Mouse (Mus musculus) testis, adult 2 months (tissue): ENCODE data around the gene Prkrip1. TPM values are rescaled to one million over a fixed set of nuclear protein-coding genes. Genes with fewer than 3 reads are reported as not detected.
"Not testable (repeated sequence)": the region's sequence is repeated elsewhere in the genome, so short reads cannot be mapped to it uniquely, and the experiment has no call there.

Experiments
- H3K27ac ChIP-seq: fragments of 200-500 bp; 2 replicates; pipeline ENCODE4 v1.5.1; 2012; ENCODE audit warnings: low read depth, low read length; ENCODE audit not compliant: control insufficient read depth, insufficient read depth
- H3K27me3 ChIP-seq: fragments of 200-500 bp; 2 replicates; pipeline ENCODE4 v1.6.1; 2012; ENCODE audit warnings: mild to moderate bottlenecking, low read length, moderate library complexity; ENCODE audit not compliant: control insufficient read depth, insufficient read depth
- H3K36me3 ChIP-seq: fragments of 200-500 bp; 2 replicates; pipeline ENCODE4 v1.6.1; 2012; ENCODE audit warnings: mild to moderate bottlenecking, low read length; ENCODE audit not compliant: control insufficient read depth, insufficient read depth
- H3K4me1 ChIP-seq: fragments of 200-500 bp; 2 replicates; pipeline ENCODE4 v1.6.1; 2012; ENCODE audit warnings: low read length; ENCODE audit not compliant: control insufficient read depth, insufficient read depth
- H3K4me3 ChIP-seq: fragments of 200-500 bp; 2 replicates; pipeline ENCODE4 v1.5.1; 2012; ENCODE audit warnings: low read depth, mild to moderate bottlenecking, low read length, moderate library complexity, mixed read lengths; ENCODE audit not compliant: control insufficient read depth
- CTCF ChIP-seq: fragments of 200-500 bp; IDR thresholded peaks from 2 replicates; pipeline ENCODE4 v1.5.1; 2012; ENCODE audit warnings: low read depth, mild to moderate bottlenecking, inconsistent platforms, low read length, moderate library complexity; ENCODE audit not compliant: control insufficient read depth, insufficient read depth, insufficient replicate concordance
- POLR2A ChIP-seq: fragments of 200-500 bp; IDR thresholded peaks from 2 replicates; pipeline ENCODE4 v1.6.1; 2012; ENCODE audit warnings: low read depth, mild to moderate bottlenecking, inconsistent platforms, low read length, moderate library complexity; ENCODE audit not compliant: control insufficient read depth
- polyA plus RNA-seq: library from polyadenylated mRNA; depleted of rRNA; stranded (reverse); fragments of >200 nt; gene quantifications from 2 replicates; pipeline ENCODE4 v1.2.3, GENCODE M21; 2012

The Prkrip1 gene
- polyA plus RNA-seq, 1 experiment: 27.9 TPM

DNA sequence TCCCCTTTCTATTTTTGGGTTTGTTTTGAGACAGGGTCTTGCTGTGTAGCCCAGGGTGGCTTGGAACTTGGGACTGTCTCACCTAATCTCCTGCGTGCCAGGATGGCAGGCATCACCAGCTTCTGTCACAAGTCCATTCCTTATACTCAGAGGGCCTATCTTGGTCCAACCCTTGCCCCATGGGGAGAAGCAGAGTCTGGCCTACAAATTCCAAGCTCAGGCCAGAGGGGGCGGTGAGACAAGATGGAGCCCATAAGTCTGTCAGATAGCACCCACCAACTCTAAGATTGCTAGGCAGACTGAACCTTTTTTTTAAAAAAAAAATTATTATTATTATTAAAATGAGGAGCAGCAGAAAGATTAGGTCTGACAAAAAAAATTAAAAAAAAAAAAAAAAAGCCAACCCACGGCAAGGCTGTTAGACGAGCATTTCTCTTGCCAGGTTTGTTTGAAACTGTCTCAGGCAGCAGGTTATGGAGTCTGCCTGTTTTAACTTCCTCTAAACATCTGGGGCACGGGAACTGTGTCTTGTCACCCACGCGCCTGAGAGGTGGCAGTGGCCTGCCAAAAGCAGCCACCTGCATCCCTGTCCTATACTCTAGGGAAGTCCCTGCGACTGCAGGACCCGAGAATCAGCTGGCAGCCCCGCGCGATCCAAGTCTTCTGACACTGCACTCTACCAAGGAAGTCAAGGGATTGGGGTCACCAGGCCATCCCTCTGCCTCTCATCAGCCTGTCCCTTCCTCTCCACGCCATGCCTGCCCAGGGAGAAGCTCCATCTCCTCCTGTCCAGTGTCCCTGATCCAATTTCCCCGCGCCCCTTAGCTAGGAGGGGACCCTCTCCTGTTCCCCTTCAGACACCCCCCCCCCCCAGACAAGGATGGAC, 28.9 kb downstream of the Prkrip1 start:
- peaks cover 17% of the 10 kb centered on the region for H3K4me1 ChIP-seq
- peak overlapping the region; percentile 83 for H3K4me3 ChIP-seq
- H3K27ac ChIP-seq: no peak overlapping the region
- H3K36me3 ChIP-seq: no peaks in the 10 kb centered on the region
- TF ChIP-seq POLR2A (no peak), CTCF (no peak)
- no peaks in the 10 kb centered on the region for H3K27me3 ChIP-seq

DNA sequence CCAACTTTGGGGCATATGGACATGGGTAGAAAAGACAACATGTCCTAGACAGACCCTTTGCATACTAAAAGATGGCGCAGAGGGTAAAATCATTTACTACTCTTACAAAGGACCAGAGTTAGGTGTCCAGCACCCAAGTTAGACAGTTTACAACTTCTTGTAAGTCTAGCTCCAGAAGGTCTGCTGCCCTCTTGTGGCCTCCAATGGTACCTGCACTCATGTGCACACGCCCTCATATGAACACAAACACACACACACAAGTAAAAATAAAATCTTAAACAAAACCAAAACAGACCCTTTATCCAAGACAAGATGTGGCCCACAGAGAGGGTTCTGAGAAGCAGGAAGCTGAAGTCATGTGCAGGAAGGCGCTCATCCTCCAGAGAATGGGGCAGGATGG, 30.7 kb downstream of the Prkrip1 start:
- no peaks in the 10 kb centered on the region for H3K27me3 ChIP-seq

DNA sequence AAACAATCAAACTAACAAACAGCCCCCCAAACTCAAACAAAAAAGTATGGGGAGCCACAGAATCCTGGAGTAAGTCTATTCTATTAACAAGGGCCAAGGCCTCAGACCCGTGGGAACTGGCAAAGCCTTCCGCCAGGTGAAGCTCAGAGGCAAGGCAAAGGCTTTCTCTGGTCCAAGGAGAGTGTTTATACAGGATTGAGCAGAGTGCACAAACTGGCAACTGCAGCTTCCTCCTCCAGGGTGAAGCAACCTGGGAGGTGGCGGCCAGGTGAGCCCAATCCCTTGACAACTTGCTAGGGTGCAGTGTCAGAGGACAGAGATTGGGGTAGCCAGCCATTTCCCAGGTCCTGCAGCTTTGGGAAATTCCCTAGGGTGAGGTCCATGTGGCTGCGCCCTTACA, 31.5 kb downstream of the Prkrip1 start:
- H3K27ac ChIP-seq: no peak overlapping the region
- no peaks in the 10 kb centered on the region for H3K27me3 ChIP-seq
- peaks cover 17% of the 10 kb centered on the region for H3K4me1 ChIP-seq
- no peak for TF ChIP-seq POLR2A
- no peak for TF ChIP-seq CTCF
- H3K4me3 ChIP-seq: no peak overlapping the region
- H3K36me3 ChIP-seq: no peaks in the 10 kb centered on the region

More for the DNA sequence above, 30.7 kb downstream of the Prkrip1 start:
- Histone ChIP-seq H3K4me1 (peaks cover 17% of the 10 kb centered on the region), H3K4me3 (no peak overlapping the region), H3K36me3 (no peaks in the 10 kb centered on the region), H3K27ac (no peak overlapping the region)
- TF ChIP-seq CTCF (peak; percentile 55; the same call in 1 of the 2 replicates), POLR2A (no peak)

GRCm38 (mm10) chr5:136165246-136165645, 33.5 kb downstream of the Prkrip1 start:
- H3K27ac ChIP-seq: no peak overlapping the region

GRCm38 (mm10) chr5:136163807-136164474, 34.8 kb downstream of the Prkrip1 start:
- no peak for TF ChIP-seq CTCF
- TF ChIP-seq POLR2A: no peak
- Histone ChIP-seq H3K4me1 (no peaks in the 10 kb centered on the region), H3K27me3 (no peaks in the 10 kb centered on the region), H3K4me3 (no peak overlapping the region), H3K27ac (no peak overlapping the region), H3K36me3 (no peaks in the 10 kb centered on the region)

More at GRCm38 (mm10) chr5:136165246-136165645, 33.5 kb downstream of the Prkrip1 start:
- H3K36me3 ChIP-seq: no peaks in the 10 kb centered on the region
- peaks cover 8% of the 10 kb centered on the region for H3K4me1 ChIP-seq
- TF ChIP-seq POLR2A: no peak
- TF ChIP-seq CTCF: no peak
- H3K27me3 ChIP-seq: no peaks in the 10 kb centered on the region
- no peak overlapping the region for H3K4me3 ChIP-seq

- H3K4me3 ChIP-seq: not testable (repeated sequence)
Measured at GRCm38 (mm10) chr5:136160084-136160483, 38.7 kb downstream of the Prkrip1 start.

GRCm38 (mm10) chr5:136155399-136155798, 43.4 kb downstream of the Prkrip1 start:
- no peak overlapping the region for H3K27ac ChIP-seq
- peaks cover 4% of the 10 kb centered on the region for H3K4me1 ChIP-seq
- H3K27me3 ChIP-seq: no peaks in the 10 kb centered on the region
- no peak for TF ChIP-seq POLR2A
- no peak for TF ChIP-seq CTCF
- no peak overlapping the region for H3K4me3 ChIP-seq
- no peaks in the 10 kb centered on the region for H3K36me3 ChIP-seq

More at GRCm38 (mm10) chr5:136160084-136160483, 38.7 kb downstream of the Prkrip1 start:
- H3K27me3 ChIP-seq, H3K36me3 ChIP-seq, H3K27ac ChIP-seq, H3K4me1 ChIP-seq: not testable (repeated sequence)
